Mouse (Mus musculus) lung, postnatal 0 days (tissue): Measurements from ENCODE around the gene Chd3. TPM values are rescaled to one million over a fixed set of nuclear protein-coding genes. Genes with fewer than 3 reads are reported as not detected.

Experiments used
- ATAC-seq: fragments of 200-750 bp; cut with Nextera tagmentation; 2 replicates; pipeline ENCODE4 v1.8.0; 2017; ENCODE audit warnings: moderate library complexity
- DNase-seq: peaks from one replicate; pipeline ENCODE4 v3.0.0-alpha.2; 2016; ENCODE audit warnings: low spot score
- H3K27ac ChIP-seq: fragments of 300-500 bp; sonication (generic); 2 replicates; pipeline ENCODE4 v1.5.1; 2014; ENCODE audit warnings: antibody characterized with exemption, mild to moderate bottlenecking, low read length, mixed read lengths
- H3K27me3 ChIP-seq: fragments of 300-500 bp; sonication (generic); replicated peaks from 2 replicates; pipeline ENCODE4 v1.6.1; 2014; ENCODE audit warnings: low read length, mixed read lengths; ENCODE audit not compliant: insufficient read depth
- H3K36me3 ChIP-seq: fragments of 300-500 bp; sonication (generic); 2 replicates; pipeline ENCODE4 v1.6.1; 2014; ENCODE audit warnings: low read length, mixed read lengths; ENCODE audit not compliant: insufficient read depth
- H3K4me1 ChIP-seq: fragments of 300-500 bp; sonication (generic); 2 replicates; pipeline ENCODE4 v1.6.1; 2014; ENCODE audit warnings: antibody characterized with exemption, low read depth, low read length, mixed read lengths; ENCODE audit not compliant: insufficient read depth
- H3K4me2 ChIP-seq: fragments of 300-500 bp; sonication (generic); replicated peaks from 2 replicates; pipeline ENCODE4 v1.6.1; 2014; ENCODE audit warnings: low read depth, mild to moderate bottlenecking, low read length, moderate library complexity, mixed read lengths
- H3K4me3 ChIP-seq: fragments of 300-500 bp; sonication (generic); 2 replicates; pipeline ENCODE4 v1.5.1; 2014; ENCODE audit warnings: low read depth, low read length
- H3K9ac ChIP-seq: fragments of 300-500 bp; sonication (generic); replicated peaks from 2 replicates; pipeline ENCODE4 v1.6.1; 2014; ENCODE audit warnings: low read depth, mild to moderate bottlenecking
- H3K9me3 ChIP-seq: fragments of 300-500 bp; sonication (generic); 2 replicates; pipeline ENCODE4 v1.6.1; 2016; ENCODE audit warnings: low read length, mixed read lengths
- CTCF ChIP-seq: IDR thresholded peaks from 2 replicates; pipeline ENCODE4 v1.5.1; 2016; ENCODE audit warnings: antibody characterized with exemption, mild to moderate bottlenecking
- EP300 ChIP-seq: IDR thresholded peaks from 2 replicates; pipeline ENCODE4 v1.6.1; 2016; ENCODE audit warnings: antibody characterized with exemption, mild to moderate bottlenecking, control low read depth
- WGBS: fragments of 180-500 bp; shearing (Covaris S2); extraction: QIAGEN DNeasy Blood & Tissue Kit; methylation state at CpG from one replicate; pipeline ENCODE4 v1.1.7; 2014; 5-methylcytosine and 5-hydroxymethylcytosine counted together
- polyA plus RNA-seq: library from polyadenylated mRNA; unstranded; fragments of >200 nt; fragmentation: Nextera tagmentation; extraction: Ambion mirVana; gene quantifications from 2 replicates; pipeline ENCODE4 v1.2.1, GENCODE M21; 2015

Chd3 gene
- polyA plus RNA-seq, result 29.9 and 38.4 TPM in 2 replicates

GRCm38 (mm10) chr11:69369215-69369989 lies at the start of gene Chd3:
Gene Chd3, minus strand, starts transcription at chr11:69369406.
- TF ChIP-seq EP300 (0 out of 2 replicates have a peak, but pooled peaks have one; percentile 7), CTCF (no peak)
- peak within 1 kb of the TSS; percentile 100 for H3K27ac ChIP-seq
- DNase-seq (peak; percentile 53), ATAC-seq (no peak)
- H3K27me3 ChIP-seq, result no peaks in the 10 kb centered on the region
- H3K4me3 ChIP-seq, result peak within 1 kb of the TSS; percentile 98
- peak within 1 kb of the TSS; percentile 77 for H3K4me2 ChIP-seq
- 2% methylated on average over 14 of the region's 34 CpGs for WGBS
- no peaks in the 10 kb centered on the region for H3K9me3 ChIP-seq
- peaks cover 20% of the 10 kb centered on the region for H3K4me1 ChIP-seq
- no peaks in the 10 kb centered on the region for H3K36me3 ChIP-seq
- H3K9ac ChIP-seq, result peak within 1 kb of the TSS; percentile 95

GRCm38 (mm10) chr11:69417449-69418384 lies 48.5 kb upstream of the Chd3 start:
- Histone ChIP-seq H3K4me3 (peak overlapping the region; percentile 51), H3K27ac (peak overlapping the region; percentile 98), H3K9me3 (no peaks in the 10 kb centered on the region), H3K27me3 (no peaks in the 10 kb centered on the region), H3K4me2 (peak overlapping the region; percentile 96), H3K9ac (peak overlapping the region; percentile 76), H3K4me1 (peaks cover 22% of the 10 kb centered on the region), H3K36me3 (no peaks in the 10 kb centered on the region)
- under 1% methylated on average over 39 of the region's 39 CpGs for WGBS
- peak; percentile 66 for ATAC-seq
- TF ChIP-seq CTCF (no peak), EP300 (peak; percentile 84)
- peak; percentile 99 for DNase-seq

- peaks cover 30% of the 10 kb centered on the region for H3K4me1 ChIP-seq
- H3K9ac ChIP-seq, result peak overlapping the region; percentile 32; the same call in 1 of the 2 replicates
- H3K4me2 ChIP-seq, result peak overlapping the region; percentile 96
- H3K9me3 ChIP-seq, result no peaks in the 10 kb centered on the region
- H3K4me3 ChIP-seq, result peak overlapping the region; percentile 51
- H3K27ac ChIP-seq, result peak overlapping the region; percentile 98
- ATAC-seq (no peak), DNase-seq (no peak)
- 8% methylated on average over 8 of the region's 8 CpGs for WGBS
- H3K36me3 ChIP-seq, result no peaks in the 10 kb centered on the region
- TF ChIP-seq EP300 (no peak), CTCF (no peak)
- H3K27me3 ChIP-seq, result no peaks in the 10 kb centered on the region
Observed at GRCm38 (mm10) chr11:69416921-69417448, 47.8 kb upstream of the Chd3 start.

- Histone ChIP-seq H3K4me3 (peak overlapping the region; percentile 51), H3K9ac (no peak overlapping the region), H3K4me2 (peak overlapping the region; percentile 96), H3K36me3 (no peaks in the 10 kb centered on the region), H3K4me1 (peaks cover 32% of the 10 kb centered on the region), H3K27me3 (no peaks in the 10 kb centered on the region), H3K27ac (peak overlapping the region; percentile 98), H3K9me3 (no peaks in the 10 kb centered on the region)
- no peak for ATAC-seq
- TF ChIP-seq EP300 (no peak), CTCF (no peak)
- 3% methylated on average over 4 of the region's 4 CpGs for WGBS
- DNase-seq, result peak; percentile 8
Observed at GRCm38 (mm10) chr11:69416509-69416908, 47.3 kb upstream of the Chd3 start.

- ATAC-seq, result no peak
- H3K4me1 ChIP-seq, result peaks cover 32% of the 10 kb centered on the region
Observed at GRCm38 (mm10) chr11:69415668-69416451, 46.7 kb upstream of the Chd3 start.

More at GRCm38 (mm10) chr11:69415668-69416451, 46.7 kb upstream of the Chd3 start:
- TF ChIP-seq EP300, result no peak
- TF ChIP-seq CTCF, result no peak
- Histone ChIP-seq H3K27me3 (no peaks in the 10 kb centered on the region), H3K4me2 (peak overlapping the region; percentile 96), H3K9me3 (no peaks in the 10 kb centered on the region), H3K36me3 (no peaks in the 10 kb centered on the region), H3K9ac (peak overlapping the region; percentile 56), H3K27ac (peak overlapping the region; percentile 98), H3K4me3 (peak overlapping the region; percentile 51)
- under 1% methylated on average over 11 of the region's 25 CpGs for WGBS
- peak; percentile 85 for DNase-seq
